Mouse (Mus musculus): ENCODE results near the gene F10. TPM values are rescaled to one million over a fixed set of nuclear protein-coding genes. Genes with fewer than 3 reads are reported as not detected.

The F10 gene
- polyA plus RNA-seq, 1 experiment from 2014 or later: 0.43 TPM

- Histone ChIP-seq H3K4me3 (ENCODE audit: low read length) (no peak overlapping the region), H3K36me3 (ENCODE audit: control insufficient read depth, insufficient read depth, low read length) (no peaks in the 10 kb centered on the region), H3K4me2 (replicated peaks; ENCODE audit: low read depth, low read length) (no peak overlapping the region), H3K27me3 (ENCODE audit: control insufficient read depth, insufficient read depth, low read length) (no peaks in the 10 kb centered on the region), H3K27ac (ENCODE audit: low read depth, low read length) (no peak overlapping the region), H3K9ac (ENCODE audit: low read depth, low read length) (no peak overlapping the region), H3K4me1 (ENCODE audit: control insufficient read depth, insufficient read depth, low read length) (peaks cover 5% of the 10 kb centered on the region; the same call in 1 of the 2 replicates), H3K9me3 (ENCODE audit: control insufficient read depth, low read length) (no peaks in the 10 kb centered on the region)
- ATAC-seq (ENCODE audit: low FRiP score, low TSS enrichment): no peak
- WGBS: 71% methylated on average over 6 of the region's 6 CpGs
Observed at GRCm38 (mm10) chr8:13039054-13039453, 1.9 kb downstream of the F10 start.

GRCm38 (mm10) chr8:13041459-13041858 lies 4.4 kb downstream of the F10 start:
- Histone ChIP-seq H3K4me3 (ENCODE audit: low read length) (no peak overlapping the region), H3K4me2 (replicated peaks; ENCODE audit: low read depth, low read length) (no peak overlapping the region), H3K9me3 (ENCODE audit: control insufficient read depth, low read length) (no peaks in the 10 kb centered on the region), H3K27ac (ENCODE audit: low read depth, low read length) (no peak overlapping the region), H3K27me3 (ENCODE audit: control insufficient read depth, insufficient read depth, low read length) (no peaks in the 10 kb centered on the region), H3K9ac (ENCODE audit: low read depth, low read length) (no peak overlapping the region), H3K4me1 (ENCODE audit: control insufficient read depth, insufficient read depth, low read length) (peaks cover 5% of the 10 kb centered on the region; the same call in 1 of the 2 replicates), H3K36me3 (ENCODE audit: control insufficient read depth, insufficient read depth, low read length) (no peaks in the 10 kb centered on the region)
- WGBS: 87% methylated on average over 4 of the region's 4 CpGs
- ATAC-seq (ENCODE audit: low FRiP score, low TSS enrichment): no peak

- H3K36me3 ChIP-seq (ENCODE audit: control insufficient read depth, insufficient read depth, low read length): no peaks in the 10 kb centered on the region
- no peaks in the 10 kb centered on the region for H3K9me3 ChIP-seq (ENCODE audit: control insufficient read depth, low read length)
- H3K4me1 ChIP-seq (ENCODE audit: control insufficient read depth, insufficient read depth, low read length): no peaks in the 10 kb centered on the region
- ATAC-seq (ENCODE audit: low FRiP score, low TSS enrichment): no peak
- no peak overlapping the region for H3K27ac ChIP-seq (ENCODE audit: low read depth, low read length)
- H3K4me2 ChIP-seq (replicated peaks; ENCODE audit: low read depth, low read length): no peak overlapping the region
- H3K27me3 ChIP-seq (ENCODE audit: control insufficient read depth, insufficient read depth, low read length): no peaks in the 10 kb centered on the region
- WGBS: 63% methylated on average over 5 of the region's 5 CpGs
- no peak overlapping the region for H3K4me3 ChIP-seq (ENCODE audit: low read length)
- no peak overlapping the region for H3K9ac ChIP-seq (ENCODE audit: low read depth, low read length)
Observed at GRCm38 (mm10) chr8:13047652-13048051, 10.5 kb downstream of the F10 start.

GRCm38 (mm10) chr8:13050550-13050949 lies 13.4 kb downstream of the F10 start:
- Histone ChIP-seq H3K4me3 (ENCODE audit: low read length) (no peak overlapping the region), H3K9ac (ENCODE audit: low read depth, low read length) (no peak overlapping the region), H3K4me2 (replicated peaks; ENCODE audit: low read depth, low read length) (no peak overlapping the region), H3K27ac (ENCODE audit: low read depth, low read length) (no peak overlapping the region), H3K36me3 (ENCODE audit: control insufficient read depth, insufficient read depth, low read length) (no peaks in the 10 kb centered on the region), H3K27me3 (ENCODE audit: control insufficient read depth, insufficient read depth, low read length) (no peaks in the 10 kb centered on the region), H3K9me3 (ENCODE audit: control insufficient read depth, low read length) (no peaks in the 10 kb centered on the region), H3K4me1 (ENCODE audit: control insufficient read depth, insufficient read depth, low read length) (no peaks in the 10 kb centered on the region)
- WGBS: 82% methylated on average over 10 of the region's 10 CpGs
- ATAC-seq (ENCODE audit: low FRiP score, low TSS enrichment): no peak

- H3K4me3 ChIP-seq (ENCODE audit: low read length): no peak overlapping the region
- H3K9ac ChIP-seq (ENCODE audit: low read depth, low read length): no peak overlapping the region
- ATAC-seq (ENCODE audit: low FRiP score, low TSS enrichment): no peak
- 74% methylated on average over 4 of the region's 4 CpGs for WGBS
- H3K36me3 ChIP-seq (ENCODE audit: control insufficient read depth, insufficient read depth, low read length): no peaks in the 10 kb centered on the region
- H3K27ac ChIP-seq (ENCODE audit: low read depth, low read length): no peak overlapping the region
- no peaks in the 10 kb centered on the region for H3K4me1 ChIP-seq (ENCODE audit: control insufficient read depth, insufficient read depth, low read length)
- no peaks in the 10 kb centered on the region for H3K27me3 ChIP-seq (ENCODE audit: control insufficient read depth, insufficient read depth, low read length)
- no peaks in the 10 kb centered on the region for H3K9me3 ChIP-seq (ENCODE audit: control insufficient read depth, low read length)
- no peak overlapping the region for H3K4me2 ChIP-seq (replicated peaks; ENCODE audit: low read depth, low read length)
Observed at GRCm38 (mm10) chr8:13057351-13057750, 20.2 kb downstream of the F10 start.

GRCm38 (mm10) chr8:13060441-13061150 lies 23.5 kb downstream of the F10 start, which contains the start of gene Proz:
Gene Proz (plus strand): TSS chr8:13060914.
- no peaks in the 10 kb centered on the region for H3K36me3 ChIP-seq (ENCODE audit: control insufficient read depth, insufficient read depth, low read length)
- 80% methylated on average over 17 of the region's 17 CpGs for WGBS
- no peak within 1 kb of the TSS for H3K4me2 ChIP-seq (replicated peaks; ENCODE audit: low read depth, low read length)
- no peak for ATAC-seq (ENCODE audit: low FRiP score, low TSS enrichment)
- no peak within 1 kb of the TSS for H3K4me3 ChIP-seq (ENCODE audit: low read length)
- no peaks in the 10 kb centered on the region for H3K27me3 ChIP-seq (ENCODE audit: control insufficient read depth, insufficient read depth, low read length)
- no peak within 1 kb of the TSS for H3K9ac ChIP-seq (ENCODE audit: low read depth, low read length)
- H3K4me1 ChIP-seq (ENCODE audit: control insufficient read depth, insufficient read depth, low read length): no peaks in the 10 kb centered on the region
- no peaks in the 10 kb centered on the region for H3K9me3 ChIP-seq (ENCODE audit: control insufficient read depth, low read length)
- H3K27ac ChIP-seq (ENCODE audit: low read depth, low read length): no peak within 1 kb of the TSS

- no peak overlapping the region for H3K9ac ChIP-seq (ENCODE audit: low read depth, low read length)
- no peaks in the 10 kb centered on the region for H3K4me1 ChIP-seq (ENCODE audit: control insufficient read depth, insufficient read depth, low read length)
- H3K36me3 ChIP-seq (ENCODE audit: control insufficient read depth, insufficient read depth, low read length): no peaks in the 10 kb centered on the region
- H3K4me3 ChIP-seq (ENCODE audit: low read length): no peak overlapping the region
- WGBS: 71% methylated on average over 16 of the region's 16 CpGs
- no peaks in the 10 kb centered on the region for H3K27me3 ChIP-seq (ENCODE audit: control insufficient read depth, insufficient read depth, low read length)
- H3K9me3 ChIP-seq (ENCODE audit: control insufficient read depth, low read length): no peaks in the 10 kb centered on the region
- no peak overlapping the region for H3K4me2 ChIP-seq (replicated peaks; ENCODE audit: low read depth, low read length)
- H3K27ac ChIP-seq (ENCODE audit: low read depth, low read length): no peak overlapping the region
- ATAC-seq (ENCODE audit: low FRiP score, low TSS enrichment): no peak
Observed at GRCm38 (mm10) chr8:13063112-13063511, 26.0 kb downstream of the F10 start.

GRCm38 (mm10) chr8:13073255-13073654 lies 36.1 kb downstream of the F10 start:
- WGBS: 89% methylated on average over 11 of the region's 11 CpGs
- no peaks in the 10 kb centered on the region for H3K9me3 ChIP-seq (ENCODE audit: control insufficient read depth, low read length)
- H3K36me3 ChIP-seq (ENCODE audit: control insufficient read depth, insufficient read depth, low read length): peaks cover 42% of the 10 kb centered on the region
- H3K27ac ChIP-seq (ENCODE audit: low read depth, low read length): no peak overlapping the region
- no peaks in the 10 kb centered on the region for H3K4me1 ChIP-seq (ENCODE audit: control insufficient read depth, insufficient read depth, low read length)
- no peak overlapping the region for H3K9ac ChIP-seq (ENCODE audit: low read depth, low read length)
- ATAC-seq (ENCODE audit: low FRiP score, low TSS enrichment): no peak
- no peak overlapping the region for H3K4me2 ChIP-seq (replicated peaks; ENCODE audit: low read depth, low read length)
- H3K27me3 ChIP-seq (ENCODE audit: control insufficient read depth, insufficient read depth, low read length): no peaks in the 10 kb centered on the region
- H3K4me3 ChIP-seq (ENCODE audit: low read length): no peak overlapping the region

GRCm38 (mm10) chr8:13075044-13075443 lies 37.9 kb downstream of the F10 start:
- no peak for ATAC-seq (ENCODE audit: low FRiP score, low TSS enrichment)
- peaks cover 60% of the 10 kb centered on the region for H3K36me3 ChIP-seq (ENCODE audit: control insufficient read depth, insufficient read depth, low read length)
- 90% methylated on average over 8 of the region's 8 CpGs for WGBS

More at GRCm38 (mm10) chr8:13075044-13075443, 37.9 kb downstream of the F10 start:
- no peak overlapping the region for H3K27ac ChIP-seq (ENCODE audit: low read depth, low read length)
- H3K4me1 ChIP-seq (ENCODE audit: control insufficient read depth, insufficient read depth, low read length): no peaks in the 10 kb centered on the region
- H3K4me3 ChIP-seq (ENCODE audit: low read length): no peak overlapping the region
- no peaks in the 10 kb centered on the region for H3K9me3 ChIP-seq (ENCODE audit: control insufficient read depth, low read length)
- H3K9ac ChIP-seq (ENCODE audit: low read depth, low read length): no peak overlapping the region
- no peak overlapping the region for H3K4me2 ChIP-seq (replicated peaks; ENCODE audit: low read depth, low read length)
- H3K27me3 ChIP-seq (ENCODE audit: control insufficient read depth, insufficient read depth, low read length): no peaks in the 10 kb centered on the region
